Mouse (Mus musculus) cortical plate, adult 2 months (tissue): ENCODE data around the gene Ly6g5c. TPM values are rescaled to one million over a fixed set of nuclear protein-coding genes. Genes with fewer than 3 reads are reported as not detected.

Source experiments
- H3K27ac ChIP-seq: fragments of 200-500 bp; 2 replicates; pipeline ENCODE4 v1.5.1; 2012; ENCODE audit warnings: low read length, control low read depth, inconsistent platforms; ENCODE audit not compliant: insufficient read depth
- H3K4me1 ChIP-seq: fragments of 200-500 bp; 2 replicates; pipeline ENCODE4 v1.6.1; 2011; ENCODE audit warnings: low read length; ENCODE audit not compliant: control insufficient read depth, insufficient read depth
- H3K4me3 ChIP-seq: fragments of 200-500 bp; 2 replicates; pipeline ENCODE4 v1.5.1; 2011; ENCODE audit warnings: mild to moderate bottlenecking, low read length, control low read depth; ENCODE audit not compliant: insufficient read depth
- CTCF ChIP-seq: fragments of 200-500 bp; IDR thresholded peaks from 2 replicates; pipeline ENCODE4 v1.5.1; 2011; ENCODE audit warnings: mild to moderate bottlenecking, control low read depth, low read length; ENCODE audit not compliant: insufficient read depth; ENCODE audit errors: extremely low read depth
- POLR2A ChIP-seq: fragments of 200-500 bp; IDR thresholded peaks from 2 replicates; pipeline ENCODE4 v1.6.1; 2011; ENCODE audit warnings: mild to moderate bottlenecking, low read length, control low read depth; ENCODE audit not compliant: insufficient read depth; ENCODE audit errors: extremely low read depth
- polyA plus RNA-seq: library from polyadenylated mRNA; depleted of rRNA; stranded (reverse); fragments of >200 nt; gene quantifications from 2 replicates; pipeline ENCODE4 v1.2.3, GENCODE M21; 2012

The Ly6g5c gene
- polyA plus RNA-seq, 1 experiment = not detected

GRCm38 (mm10) chr17:35103221-35103690 is 4.8 kb upstream of the Ly6g5c start:
- H3K4me3 ChIP-seq = no peak overlapping the region
- H3K27ac ChIP-seq = no peak overlapping the region
- TF ChIP-seq POLR2A (no peak), CTCF (no peak)
- peaks cover 2% of the 10 kb centered on the region; the same call in 1 of the 2 replicates for H3K4me1 ChIP-seq

DNA sequence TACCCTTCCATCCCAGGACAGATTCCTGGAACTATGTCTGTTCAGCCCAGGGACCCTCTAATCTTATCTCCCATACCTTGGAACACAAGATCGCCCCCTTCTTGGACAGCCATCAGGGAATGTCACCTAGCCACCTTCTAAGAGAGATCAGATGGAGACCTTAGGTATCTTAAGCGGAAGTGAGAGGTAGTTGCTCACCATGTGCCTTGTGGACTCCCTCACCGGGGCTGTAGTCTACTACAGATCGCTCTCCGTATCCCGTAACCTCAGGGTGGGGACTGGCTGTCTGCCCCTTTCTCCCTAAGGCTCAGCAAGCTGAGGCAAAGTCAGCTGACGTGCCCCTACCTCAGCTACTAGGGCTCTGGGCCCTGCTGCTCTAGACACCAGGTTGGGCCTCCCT is 4.0 kb upstream of the Ly6g5c start:
- Histone ChIP-seq H3K27ac (no peak overlapping the region), H3K4me1 (peaks cover 2% of the 10 kb centered on the region; the same call in 1 of the 2 replicates), H3K4me3 (no peak overlapping the region)
- TF ChIP-seq CTCF (no peak), POLR2A (no peak)

DNA sequence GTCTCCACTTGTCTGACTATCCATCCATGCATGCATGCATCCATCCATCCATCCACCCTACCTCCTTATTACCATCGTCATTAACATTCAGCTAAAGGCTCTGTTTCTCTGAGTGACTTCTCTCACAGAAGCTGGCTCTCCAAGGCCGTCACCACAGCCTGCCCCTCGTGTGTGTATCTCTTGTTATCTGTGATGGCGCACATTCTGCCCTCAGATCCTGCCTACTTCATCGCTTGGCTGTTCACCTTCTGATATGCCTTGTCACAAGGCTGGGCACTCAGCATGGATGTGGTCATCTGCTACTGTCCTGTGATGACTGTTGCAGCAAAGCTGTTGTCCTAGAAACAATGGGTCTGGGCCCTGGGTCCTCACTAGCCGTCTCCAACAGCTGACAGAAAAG is 3.3 kb upstream of the Ly6g5c start:
- H3K27ac ChIP-seq = no peak overlapping the region
- no peak overlapping the region for H3K4me3 ChIP-seq
- TF ChIP-seq POLR2A = no peak
- TF ChIP-seq CTCF = no peak
- peaks cover 2% of the 10 kb centered on the region; the same call in 1 of the 2 replicates for H3K4me1 ChIP-seq

GRCm38 (mm10) chr17:35105740-35106389 is 2.2 kb upstream of the Ly6g5c start:
- no peak overlapping the region for H3K27ac ChIP-seq

DNA sequence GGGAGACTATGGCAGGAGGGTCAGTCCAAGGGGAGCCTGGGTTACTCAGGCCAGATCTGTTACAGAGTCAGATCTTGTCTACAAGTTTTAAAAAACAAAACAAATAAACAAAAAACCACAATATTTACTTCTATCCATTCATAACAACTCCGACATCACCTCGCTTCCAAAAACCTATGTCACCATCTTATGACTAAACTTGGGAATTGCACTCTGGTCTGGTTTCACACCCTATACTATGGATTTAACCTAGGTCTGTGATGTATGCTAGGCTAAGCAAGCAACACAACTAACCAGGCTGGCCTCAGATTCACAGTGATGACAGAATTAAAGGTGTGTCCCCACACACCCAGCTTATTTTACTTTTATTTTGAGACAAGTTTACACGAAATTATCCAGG is 1.6 kb upstream of the Ly6g5c start:
- TF ChIP-seq CTCF = peak; percentile 13; the same call in 1 of the 2 replicates
- TF ChIP-seq POLR2A = no peak
- peaks cover 2% of the 10 kb centered on the region; the same call in 1 of the 2 replicates for H3K4me1 ChIP-seq
- H3K4me3 ChIP-seq = no peak overlapping the region
- no peak overlapping the region for H3K27ac ChIP-seq

More at GRCm38 (mm10) chr17:35105740-35106389, 2.2 kb upstream of the Ly6g5c start:
- TF ChIP-seq CTCF = peak; percentile 71
- no peak for TF ChIP-seq POLR2A
- Histone ChIP-seq H3K4me1 (peaks cover 2% of the 10 kb centered on the region; the same call in 1 of the 2 replicates), H3K4me3 (no peak overlapping the region)

DNA sequence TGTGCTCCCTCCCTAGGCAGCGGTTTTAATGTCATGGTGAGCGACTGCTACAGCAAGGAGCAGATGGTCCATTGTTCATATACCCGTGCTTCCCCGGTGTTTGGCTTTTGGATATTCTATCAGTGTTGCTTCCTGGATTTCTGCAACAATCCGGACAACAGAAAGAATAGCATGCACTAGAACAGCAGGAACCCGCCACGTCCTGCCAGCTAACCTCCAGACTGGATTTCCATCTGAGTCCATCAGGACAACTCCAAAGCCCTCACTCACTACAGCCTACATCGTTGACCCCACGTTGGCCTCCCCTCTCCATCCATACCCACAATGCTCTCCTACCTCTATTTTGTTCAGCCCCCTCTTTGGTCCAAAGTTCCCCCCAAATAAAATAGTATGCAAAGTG is 3.7 kb downstream of the Ly6g5c start:
- no peak overlapping the region for H3K4me3 ChIP-seq
- no peaks in the 10 kb centered on the region for H3K4me1 ChIP-seq
- no peak for TF ChIP-seq POLR2A
- no peak for TF ChIP-seq CTCF
- no peak overlapping the region for H3K27ac ChIP-seq

DNA sequence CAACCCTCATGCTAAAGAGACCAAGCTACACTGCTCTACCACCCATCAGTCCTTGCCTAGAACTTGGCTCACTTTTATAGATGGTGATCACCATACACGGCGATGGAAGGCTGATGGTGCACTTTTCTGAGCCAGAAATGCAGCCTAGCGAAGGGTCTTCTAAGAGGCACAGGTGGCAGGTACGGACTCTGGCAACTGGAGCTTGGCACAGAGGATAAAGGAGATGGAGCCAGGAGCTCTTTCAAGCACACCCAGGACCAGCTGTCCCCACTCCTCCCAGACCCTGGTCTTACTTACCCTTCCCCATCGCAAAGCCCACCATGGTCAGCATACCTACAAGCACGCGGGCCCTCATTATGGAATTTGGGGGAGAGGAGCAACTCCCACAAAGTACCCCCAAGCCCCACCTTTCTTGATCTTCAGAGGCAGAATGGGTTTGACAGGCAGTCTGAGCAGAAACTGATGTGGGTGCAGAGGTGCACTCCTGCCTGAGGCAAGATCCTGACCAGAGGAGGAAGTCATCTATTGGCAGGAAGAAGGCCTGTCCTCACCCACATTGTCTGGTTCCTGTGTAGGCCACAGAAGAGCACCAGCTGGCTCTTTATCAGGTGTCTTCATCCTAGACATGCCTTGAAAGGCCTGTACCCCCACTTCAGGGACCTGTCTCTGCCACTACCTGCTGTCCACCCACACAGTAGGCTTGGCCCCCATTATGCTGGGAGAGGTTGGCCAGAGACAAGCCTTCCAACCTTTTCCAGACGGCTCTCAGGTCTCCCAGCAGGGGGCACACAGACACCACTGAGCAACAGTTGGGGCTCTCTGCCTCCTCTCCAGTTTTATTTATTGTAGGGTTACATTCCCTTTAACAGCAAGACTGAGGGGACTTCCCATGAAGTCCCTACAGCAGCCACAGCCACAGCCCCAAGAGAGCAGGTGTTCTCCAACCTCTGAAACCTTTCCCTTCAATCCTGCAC is 7.3 kb downstream of the Ly6g5c start, which contains the start of gene Ly6g5b:
TSS of gene Ly6g5b (minus strand) at position 383 of the 974 bp plus-strand sequence.
- H3K4me1 ChIP-seq = no peaks in the 10 kb centered on the region
- TF ChIP-seq CTCF (0 out of 2 replicates have a peak, but pooled peaks have one; percentile 18), POLR2A (no peak)
- no peak within 1 kb of the TSS for H3K27ac ChIP-seq

GRCm38 (mm10) chr17:35120745-35121142 is 12.7 kb downstream of the Ly6g5c start:
- H3K4me3 ChIP-seq = peak overlapping the region; percentile 79
- TF ChIP-seq POLR2A (no peak), CTCF (no peak)
- 0 out of 2 replicates have a peak overlapping the region, but pooled peaks have one; percentile 4 for H3K27ac ChIP-seq
- peaks cover 2% of the 10 kb centered on the region; the same call in 1 of the 2 replicates for H3K4me1 ChIP-seq

More for the DNA sequence above, 7.3 kb downstream of the Ly6g5c start, which contains the start of gene Ly6g5b:
- H3K4me3 ChIP-seq = no peak within 1 kb of the TSS

DNA sequence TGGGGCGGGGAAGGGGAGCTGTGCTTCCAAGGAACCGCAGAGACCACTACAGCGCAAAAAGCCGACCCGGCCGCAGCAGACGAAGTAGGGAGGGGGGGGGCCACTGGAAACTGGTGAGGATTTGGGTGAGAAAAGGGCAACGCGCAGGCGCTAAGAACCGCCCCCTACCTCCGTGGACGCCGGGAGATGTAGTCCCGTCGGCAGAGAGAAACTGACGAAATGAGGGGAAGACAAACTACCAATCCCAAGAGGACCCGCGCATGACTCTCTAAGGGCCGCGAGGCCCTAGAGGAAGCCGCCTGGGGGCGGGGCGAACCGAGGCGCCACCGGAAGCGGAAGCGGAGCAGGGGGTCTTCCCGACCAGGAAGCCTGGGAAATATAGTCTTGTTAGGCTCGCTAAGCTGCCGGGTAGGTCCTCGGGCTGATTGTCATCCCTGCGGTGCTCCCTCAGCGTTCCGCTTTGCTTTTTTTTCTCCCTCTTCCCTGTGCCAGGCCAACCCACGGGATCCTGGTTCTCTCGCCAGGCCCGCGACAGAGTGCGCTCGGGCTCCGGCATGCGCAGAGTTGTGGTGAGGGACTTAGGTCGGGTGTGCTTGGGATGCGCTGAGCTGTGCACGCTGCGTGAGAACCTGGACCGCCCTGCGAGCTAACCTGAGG is 13.2 kb downstream of the Ly6g5c start, which contains the start of gene Gpank1:
TSS of gene Gpank1 (plus strand) at position 313 of the 657 bp plus-strand sequence.
- H3K4me1 ChIP-seq = peaks cover 2% of the 10 kb centered on the region; the same call in 1 of the 2 replicates
- H3K27ac ChIP-seq = peak within 1 kb of the TSS; percentile 43
- H3K4me3 ChIP-seq = peak within 1 kb of the TSS; percentile 79
- TF ChIP-seq POLR2A (peak; percentile 80), CTCF (no peak)
